Mouse (Mus musculus): ENCODE measurements at regions not wholly inside any gene's neighbourhood (a gene's known extent, or its start where the extent isn't known, plus 50 kb on each side); places are given as distances from the start of the nearest gene placed in this dataset.

- no peak for DNase-seq (ENCODE audit: low read depth, low spot score)
Observed at GRCm38 (mm10) chr3:155979636-155980035, 582.0 kb upstream of the Negr1 start.

- DNase-seq (ENCODE audit: low read depth, low spot score): no peak
Observed at GRCm38 (mm10) chr3:155994044-155994443, 567.5 kb upstream of the Negr1 start.

GRCm38 (mm10) chr3:156017676-156018230 is 543.8 kb upstream of the Negr1 start:
- DNase-seq (ENCODE audit: low read depth, low spot score): no peak

GRCm38 (mm10) chr3:156028602-156029188 is 532.9 kb upstream of the Negr1 start:
- DNase-seq (ENCODE audit: low read depth, low spot score): no peak

GRCm38 (mm10) chr3:156070257-156070656 is 491.3 kb upstream of the Negr1 start:
- no peak for DNase-seq (ENCODE audit: low read depth, low spot score)

GRCm38 (mm10) chr3:156082268-156082667 is 479.3 kb upstream of the Negr1 start:
- no peak for DNase-seq (ENCODE audit: low read depth, low spot score)

- DNase-seq (ENCODE audit: low read depth, low spot score): no peak
Observed at GRCm38 (mm10) chr3:156093689-156094088, 467.9 kb upstream of the Negr1 start.

GRCm38 (mm10) chr3:156094990-156095389 is 466.6 kb upstream of the Negr1 start:
- DNase-seq (ENCODE audit: low read depth, low spot score): no peak

GRCm38 (mm10) chr3:156105788-156106187 is 455.8 kb upstream of the Negr1 start:
- no peak for DNase-seq (ENCODE audit: low read depth, low spot score)

GRCm38 (mm10) chr3:156120341-156120740 is 441.3 kb upstream of the Negr1 start:
- no peak for DNase-seq (ENCODE audit: low read depth, low spot score)

- no peak for DNase-seq (ENCODE audit: low read depth, low spot score)
Observed at GRCm38 (mm10) chr3:156131598-156131997, 430.0 kb upstream of the Negr1 start.

GRCm38 (mm10) chr3:156141355-156141754 is 420.2 kb upstream of the Negr1 start:
- no peak for DNase-seq (ENCODE audit: low read depth, low spot score)

- DNase-seq (ENCODE audit: low read depth, low spot score): no peak
Observed at GRCm38 (mm10) chr3:156149322-156149721, 412.3 kb upstream of the Negr1 start.

- DNase-seq (ENCODE audit: low read depth, low spot score): no peak
Observed at GRCm38 (mm10) chr3:156170076-156170475, 391.5 kb upstream of the Negr1 start.

GRCm38 (mm10) chr3:156198688-156199087 is 362.9 kb upstream of the Negr1 start:
- DNase-seq (ENCODE audit: low read depth, low spot score): no peak

- DNase-seq (ENCODE audit: low read depth, low spot score): no peak
Observed at GRCm38 (mm10) chr3:156199749-156200467, 361.7 kb upstream of the Negr1 start.

- DNase-seq (ENCODE audit: low read depth, low spot score): no peak
Observed at GRCm38 (mm10) chr3:156205246-156205645, 356.3 kb upstream of the Negr1 start.

- no peak for DNase-seq (ENCODE audit: low read depth, low spot score)
Observed at GRCm38 (mm10) chr3:156208420-156208819, 353.2 kb upstream of the Negr1 start.

- no peak for DNase-seq (ENCODE audit: low read depth, low spot score)
Observed at GRCm38 (mm10) chr3:156210827-156211226, 350.8 kb upstream of the Negr1 start.

- no peak for DNase-seq (ENCODE audit: low read depth, low spot score)
Observed at GRCm38 (mm10) chr3:156214823-156215222, 346.8 kb upstream of the Negr1 start.

GRCm38 (mm10) chr3:156232111-156232510 is 329.5 kb upstream of the Negr1 start:
- no peak for DNase-seq (ENCODE audit: low read depth, low spot score)

GRCm38 (mm10) chr3:156235955-156236354 is 325.6 kb upstream of the Negr1 start:
- no peak for DNase-seq (ENCODE audit: low read depth, low spot score)

GRCm38 (mm10) chr3:156252256-156252861 is 309.2 kb upstream of the Negr1 start:
- no peak for DNase-seq (ENCODE audit: low read depth, low spot score)
